Mouse (Mus musculus) embryonic facial prominence, embryonic 14.5 days (tissue): ENCODE data around the gene Gm9046. TPM values are rescaled to one million over a fixed set of nuclear protein-coding genes. Genes with fewer than 3 reads are reported as not detected.
"Not testable (repeated sequence)": the region's sequence is repeated elsewhere in the genome, so short reads cannot be mapped to it uniquely, and the experiment has no call there.

Experiments used
- ATAC-seq: fragments of 200-750 bp; cut with Nextera tagmentation; 2 replicates; pipeline ENCODE4 v1.8.0; 2017; ENCODE audit warnings: low read depth, moderate number of reproducible peaks, moderate TSS enrichment
- DNase-seq: peaks from one replicate; pipeline ENCODE4 v3.0.0-alpha.2; 2015; ENCODE audit warnings: low spot score
- H3K27ac ChIP-seq: fragments of 300-500 bp; sonication (generic); replicated peaks from 2 replicates; pipeline ENCODE4 v1.5.1; 2014; ENCODE audit warnings: low read depth, mild to moderate bottlenecking, low read length, moderate library complexity
- H3K27me3 ChIP-seq: fragments of 300-500 bp; sonication (generic); replicated peaks from 2 replicates; pipeline ENCODE4 v1.6.1; 2014; ENCODE audit warnings: low read length; ENCODE audit not compliant: control insufficient read depth, insufficient read depth
- H3K36me3 ChIP-seq: fragments of 300-500 bp; sonication (generic); 2 replicates; pipeline ENCODE4 v1.6.1; 2014; ENCODE audit warnings: low read length, mixed read lengths; ENCODE audit not compliant: control insufficient read depth, insufficient read depth
- H3K4me1 ChIP-seq: fragments of 300-500 bp; sonication (generic); 2 replicates; pipeline ENCODE4 v1.6.1; 2014; ENCODE audit warnings: antibody characterized with exemption, low read length; ENCODE audit not compliant: control insufficient read depth, insufficient read depth
- H3K4me2 ChIP-seq: fragments of 300-500 bp; sonication (generic); 2 replicates; pipeline ENCODE4 v1.6.1; 2014; ENCODE audit warnings: low read depth, mild to moderate bottlenecking, low read length, moderate library complexity, mixed read lengths
- H3K4me3 ChIP-seq: fragments of 300-500 bp; sonication (generic); 2 replicates; pipeline ENCODE4 v1.5.1; 2014; ENCODE audit warnings: low read depth, mild to moderate bottlenecking, low read length
- H3K9ac ChIP-seq: fragments of 300-500 bp; sonication (generic); 2 replicates; pipeline ENCODE4 v1.6.1; 2014; ENCODE audit warnings: low read depth, mild to moderate bottlenecking, low read length, moderate library complexity, mixed read lengths
- H3K9me3 ChIP-seq: fragments of 300-500 bp; sonication (generic); 2 replicates; pipeline ENCODE4 v1.6.1; 2016; ENCODE audit warnings: low read length; ENCODE audit not compliant: control insufficient read depth
- WGBS: fragments of 180-500 bp; shearing (Covaris S2); extraction: QIAGEN DNeasy Blood & Tissue Kit; methylation state at CpG from one replicate; pipeline ENCODE4 v1.1.7; 2014; 5-methylcytosine and 5-hydroxymethylcytosine counted together
- polyA plus RNA-seq: library from polyadenylated mRNA; unstranded; fragments of >200 nt; fragmentation: Nextera tagmentation; extraction: Ambion mirVana; gene quantifications from 2 replicates; pipeline ENCODE4 v1.2.1, GENCODE M21; 2014

Gm9046 gene
- polyA plus RNA-seq, 1 experiment from 2014 or later, result not detected

- DNase-seq, result not testable (repeated sequence)
Measured at GRCm38 (mm10) chr10:118302133-118302532, 40.9 kb downstream of the Gm9046 start.

DNA sequence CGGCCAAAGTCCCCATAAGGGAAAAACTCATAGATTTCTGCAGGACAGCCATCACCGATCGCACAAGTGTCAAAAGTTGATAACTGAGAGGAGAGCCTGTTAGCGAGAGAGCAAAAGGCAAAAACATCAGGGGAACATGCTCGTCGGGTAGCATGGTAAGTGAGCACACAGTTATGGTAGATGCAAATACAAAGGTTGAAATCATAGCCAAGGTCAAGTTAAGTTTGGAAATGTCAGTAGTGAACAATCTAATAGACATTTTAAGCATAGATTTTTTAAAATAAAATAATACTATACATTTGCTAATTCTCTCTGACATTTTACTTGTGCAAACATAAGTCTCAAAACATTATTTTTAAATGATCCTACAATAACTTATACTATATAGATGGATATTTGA lies 48.1 kb downstream of the Gm9046 start, which contains the start of gene Iltifb:
Iltifb (minus strand) TSS at position 101 of the 400 bp plus-strand sequence.
- Histone ChIP-seq H3K9me3 (no peaks in the 10 kb centered on the region), H3K27me3 (no peaks in the 10 kb centered on the region), H3K27ac (no peak within 1 kb of the TSS), H3K9ac (no peak within 1 kb of the TSS), H3K4me2 (no peak within 1 kb of the TSS), H3K4me3 (no peak within 1 kb of the TSS), H3K36me3 (no peaks in the 10 kb centered on the region), H3K4me1 (no peaks in the 10 kb centered on the region)
- no peak for DNase-seq
- no peak for ATAC-seq
- WGBS, result 87% methylated on average over 6 of the region's 6 CpGs

More at GRCm38 (mm10) chr10:118302133-118302532, 40.9 kb downstream of the Gm9046 start:
- not testable (repeated sequence) for H3K36me3 ChIP-seq, H3K27me3 ChIP-seq, H3K9ac ChIP-seq, H3K4me1 ChIP-seq, ATAC-seq, H3K27ac ChIP-seq, H3K9me3 ChIP-seq, H3K4me3 ChIP-seq, H3K4me2 ChIP-seq
- WGBS, result 45% methylated on average over 2 of the region's 2 CpGs

Other genes starting within 250 kb of the Gm9046 start
- gene Mdm1, start 201.4 kb downstream of the Gm9046 start, polyA plus RNA-seq, result 27.2 and 31.7 TPM in 2 replicates
- not detected in 2 replicates for gene Il22, start 138.3 kb downstream of the Gm9046 start, polyA plus RNA-seq
- not detected in 2 replicates for gene Gm32717, start 102.5 kb downstream of the Gm9046 start, polyA plus RNA-seq
- not detected in 2 replicates for gene Gm32802, start 84.6 kb downstream of the Gm9046 start, polyA plus RNA-seq
- not detected in 2 replicates for gene Iltifb, start 48.2 kb downstream of the Gm9046 start, polyA plus RNA-seq
- 0.09 TPM in 1 of 2 replicates, not detected in the other for gene Gm9040, start 16.3 kb downstream of the Gm9046 start, polyA plus RNA-seq
- 0.09 TPM in 1 of 2 replicates, not detected in the other for gene Gm9044, start 10.8 kb downstream of the Gm9046 start, polyA plus RNA-seq
- gene Gm9045, start 5.4 kb downstream of the Gm9046 start, polyA plus RNA-seq, result 0.10 TPM in 1 of 2 replicates, not detected in the other
- gene Gm9048, start 5.4 kb upstream of the Gm9046 start, polyA plus RNA-seq, result not detected in 2 replicates
- gene Gm9049, start 10.8 kb upstream of the Gm9046 start, polyA plus RNA-seq, result 0.10 TPM in 1 of 2 replicates, not detected in the other
- gene Ifng, start 97.8 kb upstream of the Gm9046 start, polyA plus RNA-seq, result not detected in 2 replicates